Mouse (Mus musculus) midbrain, postnatal 0 days (tissue): ENCODE measurements around the gene Rbm19. TPM values are rescaled to one million over a fixed set of nuclear protein-coding genes. Genes with fewer than 3 reads are reported as not detected.

Source experiments
- ATAC-seq: fragments of 200-750 bp; cut with Nextera tagmentation; 2 replicates; pipeline ENCODE4 v1.8.0; 2017; ENCODE audit warnings: moderate number of reproducible peaks, mild to moderate bottlenecking, moderate TSS enrichment, moderate library complexity; ENCODE audit not compliant: low FRiP score
- DNase-seq: peaks from one replicate; pipeline ENCODE4 v3.0.0-alpha.2; 2015; ENCODE audit warnings: low spot score
- H3K27ac ChIP-seq: fragments of 300-500 bp; sonication (generic); 2 replicates; pipeline ENCODE4 v1.5.1; 2014; ENCODE audit warnings: low read depth, mild to moderate bottlenecking, low read length, mixed read lengths
- H3K27me3 ChIP-seq: fragments of 300-500 bp; sonication (generic); 2 replicates; pipeline ENCODE4 v1.6.1; 2014; ENCODE audit warnings: low read length, control low read depth, mixed read lengths; ENCODE audit not compliant: insufficient read depth
- H3K36me3 ChIP-seq: fragments of 300-500 bp; sonication (generic); 2 replicates; pipeline ENCODE4 v1.6.1; 2014; ENCODE audit warnings: low read length, control low read depth, mixed read lengths; ENCODE audit not compliant: insufficient read depth
- H3K4me1 ChIP-seq: fragments of 300-500 bp; sonication (generic); 2 replicates; pipeline ENCODE4 v1.6.1; 2014; ENCODE audit warnings: mild to moderate bottlenecking, control low read depth, antibody characterized with exemption, low read length, mixed read lengths; ENCODE audit not compliant: insufficient read depth
- H3K4me2 ChIP-seq: fragments of 300-500 bp; sonication (generic); 2 replicates; pipeline ENCODE4 v1.6.1; 2014; ENCODE audit warnings: low read depth, mild to moderate bottlenecking, low read length, mixed read lengths; ENCODE audit not compliant: poor library complexity, severe bottlenecking
- H3K4me3 ChIP-seq: fragments of 300-500 bp; sonication (generic); 2 replicates; pipeline ENCODE4 v1.5.1; 2014; ENCODE audit warnings: low read depth, mild to moderate bottlenecking, low read length, moderate library complexity
- H3K9ac ChIP-seq: fragments of 300-500 bp; sonication (generic); replicated peaks from 2 replicates; pipeline ENCODE4 v1.6.1; 2014; ENCODE audit warnings: mild to moderate bottlenecking, low read length, moderate library complexity, mixed read lengths; ENCODE audit not compliant: poor library complexity, severe bottlenecking
- H3K9me3 ChIP-seq: fragments of 300-500 bp; sonication (generic); 2 replicates; pipeline ENCODE4 v1.6.1; 2016; ENCODE audit warnings: low read length, control low read depth
- CTCF ChIP-seq: IDR thresholded peaks from 2 replicates; pipeline ENCODE4 v1.5.1; 2016; ENCODE audit warnings: antibody characterized with exemption, mild to moderate bottlenecking
- WGBS: fragments of 180-500 bp; shearing (Covaris S2); extraction: QIAGEN DNeasy Blood & Tissue Kit; methylation state at CpG from one replicate; pipeline ENCODE4 v1.1.7; 2014; 5-methylcytosine and 5-hydroxymethylcytosine counted together
- polyA plus RNA-seq: library from polyadenylated mRNA; unstranded; fragments of >200 nt; fragmentation: Nextera tagmentation; extraction: Ambion mirVana; gene quantifications from 2 replicates; pipeline ENCODE4 v1.2.1, GENCODE M21; 2015
- total RNA-seq: library from RNA; depleted of rRNA; stranded (reverse); fragments of >200 nt; gene quantifications from 2 replicates; pipeline ENCODE4 v1.2.3, GENCODE M21; 2014

Rbm19 gene
- total and polyA plus RNA-seq, 2 experiments from 2014 or later = 17.5 to 34.7 TPM

GRCm38 (mm10) chr5:120176246-120177065 is 60.2 kb downstream of the Rbm19 start:
- ATAC-seq (no peak), DNase-seq (no peak)
- no peaks in the 10 kb centered on the region for H3K27me3 ChIP-seq
- no peak overlapping the region for H3K27ac ChIP-seq
- H3K4me2 ChIP-seq = no peak overlapping the region
- TF ChIP-seq CTCF = no peak
- H3K9me3 ChIP-seq = no peaks in the 10 kb centered on the region
- WGBS = 93% methylated on average over 13 of the region's 13 CpGs
- no peak overlapping the region for H3K9ac ChIP-seq
- peaks cover 12% of the 10 kb centered on the region; the same call in 1 of the 2 replicates for H3K36me3 ChIP-seq
- no peak overlapping the region for H3K4me3 ChIP-seq
- peaks cover 16% of the 10 kb centered on the region; the same call in 1 of the 2 replicates for H3K4me1 ChIP-seq

- no peak for TF ChIP-seq CTCF
- ATAC-seq = no peak
- Histone ChIP-seq H3K4me1 (peaks cover 16% of the 10 kb centered on the region; the same call in 1 of the 2 replicates), H3K9me3 (no peaks in the 10 kb centered on the region), H3K4me2 (no peak overlapping the region), H3K36me3 (peaks cover 12% of the 10 kb centered on the region; the same call in 1 of the 2 replicates), H3K27ac (no peak overlapping the region), H3K27me3 (no peaks in the 10 kb centered on the region), H3K4me3 (no peak overlapping the region), H3K9ac (no peak overlapping the region)
- WGBS = 94% methylated on average over 4 of the region's 4 CpGs
- DNase-seq = no peak
Measured at GRCm38 (mm10) chr5:120177066-120177340, 60.7 kb downstream of the Rbm19 start.

GRCm38 (mm10) chr5:120180102-120180501 is 63.8 kb downstream of the Rbm19 start:
- ATAC-seq = no peak
- DNase-seq = no peak
- 91% methylated on average over 11 of the region's 11 CpGs for WGBS

GRCm38 (mm10) chr5:120181384-120181783 is 65.1 kb downstream of the Rbm19 start:
- Histone ChIP-seq H3K4me2 (no peak overlapping the region), H3K27ac (no peak overlapping the region), H3K4me3 (no peak overlapping the region), H3K9me3 (no peaks in the 10 kb centered on the region), H3K9ac (no peak overlapping the region), H3K4me1 (0 out of 2 replicates have a peak, but pooled peaks cover 10% of the 10 kb centered on the region), H3K27me3 (no peaks in the 10 kb centered on the region), H3K36me3 (peaks cover 6% of the 10 kb centered on the region; the same call in 1 of the 2 replicates)
- no peak for TF ChIP-seq CTCF
- ATAC-seq (no peak), DNase-seq (peak; percentile 51)
- 86% methylated on average over 4 of the region's 4 CpGs for WGBS

More at GRCm38 (mm10) chr5:120180102-120180501, 63.8 kb downstream of the Rbm19 start:
- no peak overlapping the region for H3K27ac ChIP-seq
- H3K4me2 ChIP-seq = no peak overlapping the region
- H3K9ac ChIP-seq = no peak overlapping the region
- H3K27me3 ChIP-seq = no peaks in the 10 kb centered on the region
- no peaks in the 10 kb centered on the region for H3K9me3 ChIP-seq
- H3K4me1 ChIP-seq = 0 out of 2 replicates have a peak, but pooled peaks cover 16% of the 10 kb centered on the region
- H3K4me3 ChIP-seq = no peak overlapping the region
- H3K36me3 ChIP-seq = peaks cover 12% of the 10 kb centered on the region; the same call in 1 of the 2 replicates
- TF ChIP-seq CTCF = no peak

GRCm38 (mm10) chr5:120183321-120183720 is 67.1 kb downstream of the Rbm19 start:
- ATAC-seq (no peak), DNase-seq (no peak)
- Histone ChIP-seq H3K9ac (0 out of 2 replicates have a peak overlapping the region, but pooled peaks have one; percentile 0), H3K4me3 (no peak overlapping the region), H3K4me1 (0 out of 2 replicates have a peak, but pooled peaks cover 10% of the 10 kb centered on the region), H3K9me3 (no peaks in the 10 kb centered on the region), H3K36me3 (no peaks in the 10 kb centered on the region; the same call in 1 of the 2 replicates), H3K27me3 (no peaks in the 10 kb centered on the region), H3K4me2 (no peak overlapping the region), H3K27ac (0 out of 2 replicates have a peak overlapping the region, but pooled peaks have one; percentile 6)
- WGBS = 54% methylated on average over 8 of the region's 8 CpGs
- no peak for TF ChIP-seq CTCF

GRCm38 (mm10) chr5:120183790-120184189 is 67.5 kb downstream of the Rbm19 start:
- DNase-seq = no peak
- H3K9me3 ChIP-seq = no peaks in the 10 kb centered on the region
- H3K4me2 ChIP-seq = no peak overlapping the region
- WGBS = 54% methylated on average over 5 of the region's 7 CpGs
- H3K27me3 ChIP-seq = no peaks in the 10 kb centered on the region
- no peak overlapping the region for H3K9ac ChIP-seq
- H3K4me3 ChIP-seq = no peak overlapping the region
- H3K27ac ChIP-seq = 0 out of 2 replicates have a peak overlapping the region, but pooled peaks have one; percentile 0
- H3K4me1 ChIP-seq = 0 out of 2 replicates have a peak, but pooled peaks cover 7% of the 10 kb centered on the region
- no peaks in the 10 kb centered on the region; the same call in 1 of the 2 replicates for H3K36me3 ChIP-seq
- ATAC-seq = no peak
- no peak for TF ChIP-seq CTCF
